Mouse (Mus musculus): ENCODE results near the gene Mroh8. TPM values are rescaled to one million over a fixed set of nuclear protein-coding genes. Genes with fewer than 3 reads are reported as not detected.

The Mroh8 gene
- not detected for total RNA-seq (2023)

GRCm38 (mm10) chr2:157279416-157279800, at the start of gene Mroh8:
Gene Mroh8, minus strand, starts transcription at chr2:157279549.

GRCm38 (mm10) chr2:157278717-157279415, 483 bp downstream of the Mroh8 start, which contains the start of gene Rpn2:
Gene Rpn2, plus strand, starts transcription at chr2:157279017.

GRCm38 (mm10) chr2:157204366-157205218, 74.8 kb downstream of the Mroh8 start, which contains the start of gene Rbl1:
Gene Rbl1, minus strand, starts transcription at chr2:157204534.

Other genes starting within 250 kb of the Mroh8 start
- 0.68 TPM for gene Soga1, start 200.3 kb downstream of the Mroh8 start, total RNA-seq (2023)
- not detected for gene Tldc2, start 192.5 kb downstream of the Mroh8 start, total RNA-seq (2023)
- gene Samhd1, start 144.3 kb downstream of the Mroh8 start, total RNA-seq (2023) = 382 TPM
- 29.2 TPM for gene Rbl1, start 75.0 kb downstream of the Mroh8 start, total RNA-seq (2023)
- gene Rpn2, start 532 bp downstream of the Mroh8 start, total RNA-seq (2023) = 130 TPM
- not detected for gene Ghrh, start 68.0 kb upstream of the Mroh8 start, total RNA-seq (2023)
- 20.6 TPM for gene Manbal, start 88.0 kb upstream of the Mroh8 start, total RNA-seq (2023)
- 0.98 TPM for gene Src, start 138.9 kb upstream of the Mroh8 start, total RNA-seq (2023)